Mouse (Mus musculus) liver, adult 2 months (tissue): ENCODE data around the gene Sprr2a3.
"Not testable (repeated sequence)": the region's sequence is repeated elsewhere in the genome, so short reads cannot be mapped to it uniquely, and the experiment has no call there.

Experiments used
- CTCF ChIP-seq: fragments of 200-500 bp; IDR thresholded peaks from 2 replicates; pipeline ENCODE4 v1.5.1; 2011; ENCODE audit warnings: low read depth, low read length, control low read depth
- POLR2A ChIP-seq: fragments of 200-500 bp; IDR thresholded peaks from 2 replicates; pipeline ENCODE4 v1.6.1; 2011; ENCODE audit warnings: low read length, control low read depth; ENCODE audit not compliant: insufficient read depth; ENCODE audit errors: extremely low read depth

DNA sequence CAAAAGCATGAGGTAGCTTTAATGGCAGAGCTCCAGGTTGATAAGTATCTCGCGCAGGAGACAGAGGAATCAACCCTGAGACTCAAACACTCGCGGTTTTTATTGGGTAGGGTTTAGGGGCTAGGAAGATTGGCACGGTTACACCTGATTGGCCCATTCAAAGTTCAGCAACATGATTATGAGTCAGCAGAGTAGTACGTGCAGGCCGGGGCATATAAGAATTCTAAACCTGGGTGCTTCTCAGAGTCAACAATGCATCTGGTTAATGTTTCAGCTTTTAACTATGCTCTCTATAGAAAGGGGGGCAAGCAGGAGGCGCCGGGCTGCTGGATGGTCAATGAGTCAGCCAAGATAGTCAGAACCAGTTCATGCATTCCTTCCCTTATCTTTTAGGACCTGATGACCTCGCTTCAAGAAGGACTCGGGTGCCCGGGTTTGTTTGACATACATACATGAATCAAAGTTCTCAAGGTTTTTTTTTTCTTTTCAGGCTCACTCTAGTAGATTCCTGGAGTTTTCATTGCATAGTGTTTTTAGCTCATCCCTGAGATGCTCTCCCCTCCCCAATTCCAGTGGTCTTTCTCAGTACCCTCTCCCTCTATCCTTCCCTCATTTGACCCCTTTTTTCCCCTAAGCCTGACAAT lies 4.1 kb upstream of the Sprr2a3 start:
- not testable (repeated sequence) for TF ChIP-seq CTCF, POLR2A
